Mouse (Mus musculus) E14TG2a.4 (cell line): ENCODE data around the gene Sall4.

ENCODE experiments used
- CTCF ChIP-seq: conservative IDR thresholded peaks from 2 replicates; pipeline ENCODE4 v1.5.1; 2014; ENCODE audit warnings: low read length
- POU5F1 ChIP-seq: IDR thresholded peaks from 2 replicates; pipeline ENCODE4 v1.6.1; 2014; ENCODE audit warnings: low read length, borderline replicate concordance

DNA sequence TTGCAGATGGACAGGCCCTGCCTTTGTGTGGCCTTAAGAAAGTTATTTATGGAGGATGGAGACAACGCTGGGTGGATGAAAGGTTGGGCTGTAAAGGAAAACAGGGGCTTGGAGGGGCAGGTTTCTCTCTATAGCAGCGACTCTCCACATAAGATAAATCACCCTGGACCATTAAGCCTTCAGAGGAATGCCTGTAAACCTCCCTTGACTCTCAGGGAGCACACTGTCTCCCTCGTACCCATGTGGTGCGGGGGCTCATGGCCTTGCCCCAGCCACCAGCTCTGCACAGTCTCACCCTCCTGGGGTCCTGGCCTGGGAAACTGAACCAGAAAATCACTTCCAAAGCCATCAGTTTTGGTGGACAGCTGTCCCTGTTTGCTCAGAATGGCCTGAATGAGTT is 36.1 kb upstream of the Sall4 start:
- TF ChIP-seq CTCF (no peak), POU5F1 (no peak)
